Comparison of ENCODE assay signal across 26 mouse cellular contexts in genomic region chr13:16453234-16453633, GRCm38 (mm10).
"Had no signal": no experiment of that assay in that cellular context is flagged by ENCODE, and none has a peak within 500 bp of the region (broad histone marks: within the 10 kb centered on the region; RNA-seq: fewer than 3 reads in every experiment).

No protein-coding gene starts in this region.

- H3K27ac ChIP-seq: heart, adult 2 months; heart, embryonic 13.5 days; heart, embryonic 15.5 days; hindbrain, embryonic 13.5 days; hindbrain, embryonic 15.5 days; hindbrain, postnatal 0 days; kidney, embryonic 15.5 days; kidney, postnatal 0 days; limb, embryonic 13.5 days; limb, embryonic 15.5 days; liver, embryonic 14.5 days had no signal

- H3K9ac ChIP-seq: heart, embryonic 13.5 days; heart, embryonic 15.5 days; hindbrain, embryonic 13.5 days; hindbrain, embryonic 15.5 days; kidney, embryonic 15.5 days; limb, embryonic 13.5 days; limb, embryonic 15.5 days; liver, embryonic 14.5 days had no signal

- H3K4me3 ChIP-seq: heart, adult 2 months; heart, embryonic 13.5 days; heart, embryonic 15.5 days; hindbrain, embryonic 13.5 days; hindbrain, embryonic 15.5 days; kidney, embryonic 15.5 days; limb, embryonic 13.5 days; limb, embryonic 15.5 days had no signal

- H3K9me3 ChIP-seq: heart, embryonic 13.5 days; heart, embryonic 15.5 days; hindbrain, embryonic 13.5 days; hindbrain, embryonic 15.5 days; kidney, embryonic 15.5 days; limb, embryonic 13.5 days; limb, embryonic 15.5 days had no signal

- H3K4me1 ChIP-seq: hindbrain, embryonic 13.5 days; hindbrain, embryonic 15.5 days; kidney, embryonic 15.5 days; limb, embryonic 13.5 days; limb, embryonic 15.5 days had no signal

- DNase-seq: gastrocnemius, postnatal 14 days; gastrocnemius, postnatal 36 days; heart, adult 11 months; heart, adult 2 months; heart, postnatal 4 days; kidney, adult 11 months; kidney, adult 2 months; kidney, adult 9 months; kidney, postnatal 14 days; kidney, postnatal 36 days; layer of hippocampus, adult 9-11 months; layer of hippocampus, postnatal 36 days; left cerebral cortex, postnatal 4 days had no signal

- H3K4me2 ChIP-seq: heart, embryonic 11.5 days; heart, embryonic 13.5 days; heart, embryonic 15.5 days; hindbrain, embryonic 13.5 days; hindbrain, embryonic 15.5 days; kidney, embryonic 15.5 days; limb, embryonic 13.5 days; limb, embryonic 15.5 days; liver, embryonic 11.5 days had no signal

- H3K36me3 ChIP-seq: heart, embryonic 13.5 days; heart, embryonic 15.5 days; hindbrain, embryonic 13.5 days; hindbrain, embryonic 15.5 days; kidney, embryonic 15.5 days; limb, embryonic 13.5 days; limb, embryonic 15.5 days had no signal

- H3K27me3 ChIP-seq: heart, embryonic 13.5 days; heart, embryonic 15.5 days; hindbrain, embryonic 13.5 days; hindbrain, embryonic 15.5 days; kidney, embryonic 15.5 days; limb, embryonic 13.5 days; limb, embryonic 15.5 days had no signal

- ATAC-seq: hindbrain, postnatal 0 days; intestine, embryonic 16.5 days had no signal
